Mouse (Mus musculus) monocyte, adult 2 months (primary cell): ENCODE data around the gene Gpatch1.
A peak's percentile ranks its signal among the peaks of the same experiment; 100 is the strongest.
"Not testable (repeated sequence)": the region's sequence is repeated elsewhere in the genome, so short reads cannot be mapped to it uniquely, and the experiment has no call there.

Experiments used
- DNase-seq, 2 experiments: peaks; one replicate each; pipeline ENCODE4 v3.0.0; 2022; ENCODE audit warnings: low spot score in 2 of 2, low read depth in 1 of 2

Gpatch1 gene

DNA sequence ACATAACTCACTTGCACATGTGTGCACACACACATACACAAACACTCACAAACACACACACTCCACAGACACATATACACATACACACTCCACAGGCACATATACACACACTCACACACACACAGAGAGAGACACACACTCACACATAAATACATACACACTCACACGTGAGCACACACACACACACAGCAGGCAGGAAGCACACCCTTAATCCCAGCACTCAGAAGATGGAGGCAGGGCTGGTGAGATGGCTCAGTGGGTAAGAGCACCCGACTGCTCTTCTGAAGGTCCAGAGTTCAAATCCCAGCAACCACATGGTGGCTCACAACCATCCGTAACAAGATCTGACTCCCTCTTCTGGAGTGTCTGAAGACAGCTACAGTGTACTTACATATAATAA lies 80.3 kb downstream of the Gpatch1 start:
- DNase-seq = not testable (repeated sequence)

DNA sequence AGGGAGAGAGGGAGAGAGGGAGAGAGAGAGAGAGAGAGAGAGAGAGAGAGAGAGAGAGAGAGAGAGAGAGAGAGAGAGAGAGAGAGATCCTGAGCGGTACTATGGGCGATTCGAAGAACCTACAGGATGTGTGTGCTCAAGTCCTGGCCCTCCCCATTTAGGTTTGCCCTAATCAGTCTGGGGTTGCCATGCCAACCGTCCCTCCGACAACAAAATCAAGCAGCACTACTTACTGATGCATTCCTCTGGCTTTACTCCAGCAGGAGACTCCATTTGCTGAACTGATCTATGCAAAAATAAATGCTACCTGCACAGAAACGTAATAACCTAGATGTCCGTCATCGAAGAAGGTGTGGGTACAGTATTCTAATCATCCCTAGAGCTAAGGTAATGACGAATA lies 82.9 kb downstream of the Gpatch1 start:
- peak in 1 of 2 experiments; percentile 10 for DNase-seq

DNA sequence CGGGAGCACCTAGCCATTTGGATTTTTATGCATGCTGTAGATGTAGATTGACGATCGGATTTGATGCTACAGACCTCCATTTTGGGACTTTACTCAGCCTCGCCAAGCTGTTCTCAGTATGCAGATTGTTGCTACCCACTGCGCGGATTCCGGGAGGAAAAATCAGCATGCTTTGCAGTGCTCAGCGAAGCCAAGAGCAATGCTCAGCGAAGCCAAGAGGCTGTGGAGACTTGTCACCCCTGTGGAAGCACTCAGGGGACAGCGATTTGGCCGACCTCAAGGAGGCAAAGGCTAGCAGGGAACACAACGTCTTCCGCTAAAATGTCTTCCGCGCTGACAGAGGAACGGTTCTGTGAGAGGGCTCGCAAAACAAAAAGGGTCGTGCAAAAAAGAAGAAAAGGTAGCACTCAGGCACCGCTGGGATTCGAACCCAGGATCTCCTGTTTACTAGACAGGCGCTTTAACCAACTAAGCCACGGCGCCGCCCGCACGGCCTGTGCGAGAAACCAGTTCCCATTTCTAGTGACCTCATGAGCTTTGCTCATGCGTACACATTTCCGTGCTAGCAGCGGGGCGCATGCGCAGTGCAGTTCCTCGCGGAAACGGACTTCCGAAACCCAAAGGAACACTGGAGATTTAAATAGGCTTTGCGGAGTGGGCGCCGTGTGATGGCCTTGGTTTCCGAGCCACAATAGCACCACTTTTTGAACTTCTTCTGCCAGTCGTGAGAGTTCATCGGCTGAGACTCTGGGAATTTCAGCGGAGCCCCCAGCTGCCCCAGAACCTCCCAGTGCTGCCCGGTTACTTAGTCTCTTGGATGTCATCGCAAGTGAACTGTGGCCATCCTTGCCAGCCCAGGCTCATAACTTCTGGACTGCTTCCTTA lies 83.6 kb downstream of the Gpatch1 start:
- DNase-seq = peak; percentile 92 to 95

GRCm38 (mm10) chr7:35233861-35234260 lies 84.4 kb downstream of the Gpatch1 start:
- DNase-seq = no peak

GRCm38 (mm10) chr7:35232796-35233455 lies 85.3 kb downstream of the Gpatch1 start:
- DNase-seq = no peak

DNA sequence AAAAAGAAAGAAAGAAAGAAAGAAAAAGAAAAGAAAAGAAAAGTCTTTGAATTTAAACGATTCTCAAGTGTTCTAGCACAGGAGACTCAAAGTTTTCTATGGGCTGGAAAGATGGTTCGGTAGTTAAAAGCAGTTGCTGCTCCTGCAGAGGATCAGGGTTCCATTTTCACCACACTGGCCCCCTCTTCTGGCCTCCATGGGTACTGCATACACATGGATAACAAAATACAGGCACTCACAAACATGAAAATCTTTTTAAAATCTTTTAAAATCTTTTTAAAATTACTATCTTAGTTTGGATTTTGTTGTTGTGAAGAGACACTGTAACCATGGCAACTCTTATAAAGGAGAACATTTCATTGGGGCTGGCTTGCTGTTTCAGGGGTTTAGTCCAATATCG lies 87.9 kb downstream of the Gpatch1 start:
- DNase-seq = no peak
